ENCODE assay signal across 9 mouse cellular contexts in genomic region chr6:147116579-147116978, GRCm38 (mm10). TPM values are rescaled to one million over a fixed set of nuclear protein-coding genes. Genes with fewer than 3 reads are reported as not detected.
DNase-seq lines count a peak whose midpoint lies in the region; ATAC-seq and TF ChIP-seq lines count a peak whose summit lies in the region.
"Had no signal": no experiment of that assay in that cellular context is flagged by ENCODE, and none has a peak within 500 bp of the region (broad histone marks: within the 10 kb centered on the region; RNA-seq: fewer than 3 reads in every experiment).

No protein-coding gene starts in this region.

- no peak overlapping the region for H3ac ChIP-seq in C2C12 (ENCODE audit: control insufficient read depth, insufficient read length, low read depth)

- intact Hi-C loops in heart, adult 2 months (cut with DNase I), result loop anchor here (2.0 to 5.0 kb wide), 3 partner anchors 109 to 292 kb away; no protein-coding TSS in a partner anchor

- H3K36me3 ChIP-seq in C2C12 (ENCODE audit: control insufficient read depth, insufficient read depth), result peaks cover 6% of the 10 kb centered on the region
- no peaks in the 10 kb centered on the region for H3K36me3 ChIP-seq in heart, adult 2 months (ENCODE audit: control insufficient read depth, insufficient read depth, low read length)
- H3K36me3 ChIP-seq in liver, embryonic 13.5 days, result peaks cover 5% of the 10 kb centered on the region; the same call in 1 of the 2 replicates
- no peaks in the 10 kb centered on the region for H3K36me3 ChIP-seq in neural tube, embryonic 11.5 days (ENCODE audit: control insufficient read depth, insufficient read depth, low read length)

- TF ChIP-seq EP300 in heart, adult 2 months (IDR thresholded peaks at IDR 0.05; ENCODE audit: insufficient read depth, low read depth, low read length), result no peak

- no peaks in the 10 kb centered on the region for H3K4me1 ChIP-seq in heart, adult 2 months (ENCODE audit: control insufficient read depth, insufficient read depth, low read length)
- no peaks in the 10 kb centered on the region for H3K4me1 ChIP-seq in liver, embryonic 13.5 days (replicated peaks)
- no peaks in the 10 kb centered on the region for H3K4me1 ChIP-seq in neural tube, embryonic 11.5 days (ENCODE audit: control insufficient read depth, insufficient read depth, low read length)
- H3K4me1 ChIP-seq: embryonic facial prominence, embryonic 15.5 days had no signal

- H3K27ac ChIP-seq in heart, adult 2 months, result no peak overlapping the region
- H3K27ac ChIP-seq in liver, embryonic 13.5 days, result no peak overlapping the region
- no peak overlapping the region for H3K27ac ChIP-seq in neural tube, embryonic 11.5 days (ENCODE audit: low read depth, low read length)
- H3K27ac ChIP-seq: embryonic facial prominence, embryonic 15.5 days had no signal

- TF ChIP-seq CTCF in C2C12 (IDR thresholded peaks at IDR 0.05; ENCODE audit: control insufficient read depth, insufficient read depth, insufficient read length), result peak; percentile 21
- TF ChIP-seq CTCF in heart, adult 2 months (IDR thresholded peaks at IDR 0.05), result peak; percentile 99

- no peak overlapping the region for H3K4me2 ChIP-seq in liver, embryonic 13.5 days
- H3K4me2 ChIP-seq in neural tube, embryonic 11.5 days (ENCODE audit: low read depth), result no peak overlapping the region
- H3K4me2 ChIP-seq: embryonic facial prominence, embryonic 15.5 days had no signal

- peak; percentile 89 for DNase-seq in adrenal gland, postnatal 14 days
- peak; percentile 85 for DNase-seq in embryo, embryonic 9.5 days (ENCODE audit: extremely low spot score)
- peak; percentile 73 to 86 for DNase-seq in heart, adult 2 months
- DNase-seq in kidney, postnatal 25 days, result peak; percentile 85 to 96
- DNase-seq in liver, embryonic 13.5 days, result peak; percentile 33
- DNase-seq in neural tube, embryonic 11.5 days (ENCODE audit: low spot score), result peak; percentile 86
- DNase-seq in telencephalon, adult 2 months (ENCODE audit: low read depth, low spot score), result peak; percentile 27

- ATAC-seq in liver, embryonic 13.5 days (ENCODE audit: low read depth), result peak; percentile 23; the same call in 1 of the 2 replicates
- peak; percentile 55; the same call in 1 of the 2 replicates for ATAC-seq in neural tube, embryonic 11.5 days (ENCODE audit: insufficient read depth, low FRiP score, low TSS enrichment)

- 9% methylated on average over 10 of the region's 10 CpGs for WGBS in heart, adult 2 months
- WGBS in liver, embryonic 13.5 days (ENCODE audit: insufficient replicate concordance), result 10% methylated on average over 10 of the region's 10 CpGs
- 13% methylated on average over 10 of the region's 10 CpGs for WGBS in neural tube, embryonic 11.5 days

- no peak overlapping the region for H3K4me3 ChIP-seq in C2C12 (ENCODE audit: insufficient read depth, poor library complexity, severe bottlenecking)
- no peak overlapping the region for H3K4me3 ChIP-seq in heart, adult 2 months
- H3K4me3 ChIP-seq in liver, embryonic 13.5 days (replicated peaks), result no peak overlapping the region
- no peak overlapping the region for H3K4me3 ChIP-seq in neural tube, embryonic 11.5 days (ENCODE audit: low read depth, low read length)
- H3K4me3 ChIP-seq: embryonic facial prominence, embryonic 15.5 days had no signal

- H3K79me2 ChIP-seq in C2C12 (ENCODE audit: control insufficient read depth, insufficient read depth), result no peaks in the 10 kb centered on the region
- H3K79me2 ChIP-seq in heart, adult 2 months (replicated peaks; ENCODE audit: control insufficient read depth, insufficient read depth, low read length), result no peaks in the 10 kb centered on the region

- H3K79me3 ChIP-seq in C2C12 (ENCODE audit: low read depth), result no peaks in the 10 kb centered on the region

- H3K9ac ChIP-seq in heart, adult 2 months (ENCODE audit: low read depth, low read length), result no peak overlapping the region
- no peak overlapping the region for H3K9ac ChIP-seq in liver, embryonic 13.5 days
- H3K9ac ChIP-seq in neural tube, embryonic 11.5 days (ENCODE audit: low read length), result no peak overlapping the region
- H3K9ac ChIP-seq: embryonic facial prominence, embryonic 15.5 days had no signal

- H3K27me3 ChIP-seq in C2C12 (ENCODE audit: control insufficient read depth, insufficient read depth, insufficient read length), result no peaks in the 10 kb centered on the region
- no peaks in the 10 kb centered on the region for H3K27me3 ChIP-seq in heart, adult 2 months (ENCODE audit: control insufficient read depth, insufficient read depth, low read length)
- H3K27me3 ChIP-seq in liver, embryonic 13.5 days, result no peaks in the 10 kb centered on the region
- no peaks in the 10 kb centered on the region for H3K27me3 ChIP-seq in neural tube, embryonic 11.5 days (ENCODE audit: control insufficient read depth, insufficient read depth, low read length)
- H3K27me3 ChIP-seq: embryonic facial prominence, embryonic 15.5 days had no signal

- no peak for TF ChIP-seq POLR2A in heart, adult 2 months (IDR thresholded peaks at IDR 0.05; ENCODE audit: insufficient read depth, low read depth, low read length)

- H3K9me3 ChIP-seq in liver, embryonic 13.5 days (replicated peaks), result no peaks in the 10 kb centered on the region
- no peaks in the 10 kb centered on the region for H3K9me3 ChIP-seq in neural tube, embryonic 11.5 days (ENCODE audit: control insufficient read depth, low read length)
- H3K9me3 ChIP-seq: embryonic facial prominence, embryonic 15.5 days had no signal

TF ChIP-seq in C2C12, 6 proteins besides CTCF, POLR2A, EP300 and RAD21:
- no peak for TF ChIP-seq USF1 (IDR thresholded peaks at IDR 0.05; ENCODE audit: low read depth)
- no peak for TF ChIP-seq MYOD1 (IDR thresholded peaks at IDR 0.05; ENCODE audit: control insufficient read depth, insufficient read length, low read depth)
- TF ChIP-seq MAX (IDR thresholded peaks at IDR 0.05), result no peak
- no peak for TF ChIP-seq CEBPB (IDR thresholded peaks at IDR 0.05; ENCODE audit: low read depth)
- TF ChIP-seq FOSL1 (IDR thresholded peaks at IDR 0.05; ENCODE audit: insufficient read depth, low read length, poor library complexity, severe bottlenecking), result no peak
- TF ChIP-seq MYOG (IDR thresholded peaks at IDR 0.05; ENCODE audit: control insufficient read depth, extremely low read depth, insufficient read length), result no peak
TF ChIP-seq in C2C12: peak in this region for 0.

RNA-seq across cellular contexts. Expression of gene Klhl42, which starts 25.4 kb away (rescaled TPM):
- polyA plus RNA-seq in C2C12 (2012; fragmentation: generic; extraction: Trizol), result 4.6 TPM
- 22.1 and 24.7 TPM in 2 replicates for total RNA-seq in adrenal gland, postnatal 14 days (2021)
- total RNA-seq in heart, adult 2 months (2021), result 1 to 10 TPM; 4.7 to 5.8 TPM
- polyA plus RNA-seq in heart, adult 2 months (2012; rRNA removed), result 4.0 and 5.1 TPM in 2 replicates
- 1.7 and 2.0 TPM in 2 replicates for polyA plus RNA-seq in liver, embryonic 13.5 days (2015; fragmentation: Nextera tagmentation; extraction: Ambion mirVana)
- polyA plus RNA-seq in neural tube, embryonic 11.5 days (2014; fragmentation: Nextera tagmentation; extraction: Ambion mirVana), result 8.4 and 10.0 TPM in 2 replicates

RNA-seq across cellular contexts. Expression of gene Mansc4, which starts 29.7 kb away (rescaled TPM):
- polyA plus RNA-seq in C2C12 (2012; fragmentation: generic; extraction: Trizol), result 0.13 TPM
- 0.52 TPM in 1 of 2 replicates, not detected in the other for total RNA-seq in adrenal gland, postnatal 14 days (2021)
- total RNA-seq in heart, adult 2 months (2021), result not detected
- not detected in 2 replicates for polyA plus RNA-seq in heart, adult 2 months (2012; rRNA removed)
- polyA plus RNA-seq in liver, embryonic 13.5 days (2015; fragmentation: Nextera tagmentation; extraction: Ambion mirVana), result not detected in 2 replicates
- polyA plus RNA-seq in neural tube, embryonic 11.5 days (2014; fragmentation: Nextera tagmentation; extraction: Ambion mirVana), result 0.22 and 0.32 TPM in 2 replicates

Comparison
In these comparisons a context has a peak if more than half of its experiments do, and no peak if none do; other contexts are left out.
1. DNase-seq: peak in every context shown above with its lines; median percentile 90 in kidney, postnatal 25 days; 89 in adrenal gland, postnatal 14 days; 86 in neural tube, embryonic 11.5 days; 85 in embryo, embryonic 9.5 days; 80 in heart, adult 2 months; 33 in liver, embryonic 13.5 days; 27 in telencephalon, adult 2 months.